Mouse (Mus musculus): ENCODE measurements around the gene Nckap1.
A peak's percentile ranks its signal among the peaks of the same experiment; 100 is the strongest.

Nckap1 gene

GRCm38 (mm10) chr2:80581043-80581711 lies at the start of gene Nckap1:
TSS of gene Nckap1 (minus strand) at chr2:80581380.
- DNase-seq (ENCODE audit: low read depth): peak; percentile 62

- no peak for DNase-seq (ENCODE audit: low read depth)
Measured at GRCm38 (mm10) chr2:80624523-80624922, 43.3 kb upstream of the Nckap1 start.

- no peak for DNase-seq (ENCODE audit: low read depth)
Measured at GRCm38 (mm10) chr2:80621921-80622320, 40.7 kb upstream of the Nckap1 start.

GRCm38 (mm10) chr2:80618991-80619390 lies 37.8 kb upstream of the Nckap1 start:
- no peak for DNase-seq (ENCODE audit: low read depth)

- peak; percentile 98 for DNase-seq (ENCODE audit: low read depth)
Measured at GRCm38 (mm10) chr2:80616854-80617737, 35.9 kb upstream of the Nckap1 start, which contains the start of the genes Dusp19 and Nup35. TSS of gene Dusp19 (plus strand) at chr2:80617045. TSS of gene Nup35 (plus strand) at chr2:80617236.

GRCm38 (mm10) chr2:80612796-80613195 lies 31.6 kb upstream of the Nckap1 start:
- DNase-seq (ENCODE audit: low read depth): no peak

GRCm38 (mm10) chr2:80612286-80612685 lies 31.1 kb upstream of the Nckap1 start:
- DNase-seq (ENCODE audit: low read depth): no peak

- DNase-seq (ENCODE audit: low read depth): no peak
Measured at GRCm38 (mm10) chr2:80603771-80604426, 22.7 kb upstream of the Nckap1 start.

- no peak for DNase-seq (ENCODE audit: low read depth)
Measured at GRCm38 (mm10) chr2:80602756-80603155, 21.6 kb upstream of the Nckap1 start.

- DNase-seq (ENCODE audit: low read depth): no peak
Measured at GRCm38 (mm10) chr2:80600611-80601010, 19.4 kb upstream of the Nckap1 start.

GRCm38 (mm10) chr2:80599850-80600249 lies 18.7 kb upstream of the Nckap1 start:
- no peak for DNase-seq (ENCODE audit: low read depth)

GRCm38 (mm10) chr2:80596960-80597359 lies 15.8 kb upstream of the Nckap1 start:
- DNase-seq (ENCODE audit: low read depth): peak; percentile 28

- no peak for DNase-seq (ENCODE audit: low read depth)
Measured at GRCm38 (mm10) chr2:80594215-80594918, 13.2 kb upstream of the Nckap1 start.

GRCm38 (mm10) chr2:80582356-80582755 lies 1.2 kb upstream of the Nckap1 start:
- DNase-seq (ENCODE audit: low read depth): no peak

GRCm38 (mm10) chr2:80580311-80580961 lies 744 bp downstream of the Nckap1 start:
- peak; percentile 29 for DNase-seq (ENCODE audit: low read depth)

GRCm38 (mm10) chr2:80579253-80579891 lies 1.8 kb downstream of the Nckap1 start:
- peak; percentile 82 for DNase-seq (ENCODE audit: low read depth)

- no peak for DNase-seq (ENCODE audit: low read depth)
Measured at GRCm38 (mm10) chr2:80577286-80577685, 3.9 kb downstream of the Nckap1 start.

- DNase-seq (ENCODE audit: low read depth): no peak
Measured at GRCm38 (mm10) chr2:80570656-80571055, 10.5 kb downstream of the Nckap1 start.

GRCm38 (mm10) chr2:80567411-80567810 lies 13.8 kb downstream of the Nckap1 start:
- DNase-seq (ENCODE audit: low read depth): no peak

GRCm38 (mm10) chr2:80562253-80562652 lies 18.9 kb downstream of the Nckap1 start:
- DNase-seq (ENCODE audit: low read depth): peak; percentile 21

- no peak for DNase-seq (ENCODE audit: low read depth)
Measured at GRCm38 (mm10) chr2:80561478-80561877, 19.7 kb downstream of the Nckap1 start.

Data from 416B (cell line).